Mouse (Mus musculus) MEL (cell line): Measurements from ENCODE around the gene Prdm16.

Experiments used
- POLR2A ChIP-seq, 2 experiments: IDR thresholded peaks; 2 replicates each; pipeline ENCODE4 v1.6.1; 2011 to 2012; ENCODE audit warnings: low read length in 2 of 2, mild to moderate bottlenecking in 2 of 2, control low read depth in 1 of 2, improper control_type of control experiment in 1 of 2, low read depth in 1 of 2, moderate library complexity in 1 of 2; ENCODE audit not compliant: control insufficient read depth in 1 of 2, insufficient read depth in 1 of 2, poor library complexity in 1 of 2
- SMC3 ChIP-seq: IDR thresholded peaks from 2 replicates; pipeline ENCODE4 v1.6.1; 2011; ENCODE audit warnings: low read depth, low read length, improper control_type of control experiment
- UBTF ChIP-seq: IDR thresholded peaks from 2 replicates; pipeline ENCODE4 v1.6.1; 2012; ENCODE audit warnings: low read depth, mild to moderate bottlenecking, inconsistent platforms, low read length, improper control_type of control experiment, moderate library complexity, borderline replicate concordance; ENCODE audit not compliant: insufficient read depth

DNA sequence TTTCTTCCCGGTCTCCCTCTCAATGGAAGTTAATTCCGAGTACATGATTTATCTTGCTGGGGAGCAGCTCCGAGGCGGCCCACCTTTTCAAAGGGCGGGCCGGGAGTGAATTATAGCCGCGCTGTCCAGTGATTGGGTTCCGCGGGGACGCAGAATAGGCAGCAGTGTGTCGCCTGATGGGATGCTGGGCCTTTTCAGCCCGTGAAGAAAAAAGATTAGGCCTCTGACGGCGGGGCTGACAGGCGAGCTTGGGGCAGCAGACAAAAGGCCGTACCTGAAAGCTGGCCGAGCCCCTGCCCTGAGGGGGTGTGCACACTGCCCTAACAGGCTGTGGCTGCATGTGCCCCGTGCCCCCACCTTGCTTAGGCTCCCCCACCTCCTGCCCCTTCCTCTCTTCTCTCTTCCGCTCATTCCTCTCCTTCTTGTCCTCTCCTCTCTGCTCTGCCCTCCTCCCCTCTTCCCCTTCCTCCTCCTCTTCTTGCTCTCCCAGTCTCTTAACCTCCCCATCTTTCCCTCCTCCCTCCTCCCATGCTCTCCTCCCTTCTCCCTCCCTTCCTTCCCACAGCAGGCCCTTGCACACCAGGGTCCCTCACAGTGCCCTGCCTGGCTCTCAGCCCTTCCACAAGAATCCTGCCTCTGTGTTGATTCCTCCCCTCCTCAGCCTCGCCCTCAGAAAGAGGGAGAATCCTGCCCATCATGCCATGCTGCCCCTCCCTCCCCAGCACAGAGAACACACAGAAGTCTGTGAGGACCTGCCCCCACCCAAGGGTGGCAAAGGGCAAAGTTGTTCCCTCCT is 41.7 kb downstream of the Prdm16 start:
- no peak for TF ChIP-seq UBTF
- no peak for TF ChIP-seq SMC3
- no peak for TF ChIP-seq POLR2A (IDR thresholded peaks at IDR 0.05; ENCODE audit: control insufficient read depth in 1 of 2, insufficient read depth in 1 of 2, low read depth in 1 of 2, low read length in 2 of 2, poor library complexity in 1 of 2)
